Mouse (Mus musculus) adrenal gland, adult 18-20 months (tissue): ENCODE measurements around the gene Plppr1. TPM values are rescaled to one million over a fixed set of nuclear protein-coding genes. Genes with fewer than 3 reads are reported as not detected.
"Not testable (repeated sequence)": the region's sequence is repeated elsewhere in the genome, so short reads cannot be mapped to it uniquely, and the experiment has no call there.

Experiments
- DNase-seq, 2 experiments: peaks; one replicate each; pipeline ENCODE4 v3.0.0; 2021 to 2022; ENCODE audit warnings: low spot score in 2 of 2
- total RNA-seq, 2 experiments: library from RNA; stranded (reverse); gene quantifications; 1 replicate in 1 of 2; 2 replicates in 1 of 2; pipeline ENCODE4 v1.2.3; 2021

Plppr1 gene
- total RNA-seq, 2 experiments from 2014 or later = 0.22 TPM; not detected in 1

- not testable (repeated sequence) for DNase-seq
These were observed 309.0 kb downstream of the Plppr1 start for GRCm38 (mm10) chr4:49368046-49368445.

GRCm38 (mm10) chr4:49383576-49384318 lies 324.7 kb downstream of the Plppr1 start:
- not testable (repeated sequence) for DNase-seq

- DNase-seq = no peak
These were observed 327.8 kb downstream of the Plppr1 start for GRCm38 (mm10) chr4:49386873-49387272.
